Mouse (Mus musculus) MEL (cell line): ENCODE data around the gene Shb.

ENCODE experiments used
- BHLHE40 ChIP-seq: IDR thresholded peaks from 2 replicates; pipeline ENCODE4 v1.6.1; 2012; ENCODE audit warnings: low read depth, mild to moderate bottlenecking, inconsistent platforms, low read length, improper control_type of control experiment, borderline replicate concordance
- NRF1 ChIP-seq: IDR thresholded peaks from 2 replicates; pipeline ENCODE4 v1.6.1; 2014; ENCODE audit warnings: low read depth, mild to moderate bottlenecking, inconsistent platforms, low read length, improper control_type of control experiment, moderate library complexity; ENCODE audit not compliant: poor library complexity, insufficient read depth, severe bottlenecking
- POLR2AphosphoS5 ChIP-seq: IDR thresholded peaks from 2 replicates; pipeline ENCODE4 v1.6.1; 2012; ENCODE audit warnings: low read depth, borderline replicate concordance, mild to moderate bottlenecking, inconsistent platforms, low read length, moderate library complexity, mixed read lengths
- RCOR1 ChIP-seq: IDR thresholded peaks from 2 replicates; pipeline ENCODE4 v1.6.1; 2012; ENCODE audit warnings: low read depth, mild to moderate bottlenecking, inconsistent platforms, low read length, improper control_type of control experiment
- TAL1 ChIP-seq: IDR thresholded peaks from 2 replicates; pipeline ENCODE4 v1.6.1; 2012; ENCODE audit warnings: mild to moderate bottlenecking, inconsistent platforms, low read length, moderate library complexity, mixed read lengths
- TBP ChIP-seq: IDR thresholded peaks from 2 replicates; pipeline ENCODE4 v1.8.0; 2011; ENCODE audit warnings: low read depth, low read length, improper control_type of control experiment

DNA sequence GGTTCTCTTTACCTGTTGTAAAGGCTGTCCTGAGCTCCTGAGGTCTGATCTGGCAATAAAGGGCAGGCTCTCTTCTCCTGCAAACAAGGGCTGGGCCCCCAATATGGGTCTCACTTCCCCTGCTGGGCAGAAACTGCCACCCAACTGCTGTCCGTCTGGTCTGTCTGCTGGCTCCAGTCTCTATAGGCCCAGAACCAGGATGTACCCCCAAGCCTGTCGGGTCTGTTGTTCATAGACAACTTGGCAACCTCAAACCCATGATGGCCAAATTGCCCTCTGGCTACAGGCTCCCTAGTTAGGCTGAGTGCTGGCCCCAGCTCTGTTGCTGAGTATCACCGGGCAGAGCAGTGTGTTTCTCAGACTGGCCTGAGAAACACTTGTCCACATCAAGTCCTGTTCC lies 100.5 kb downstream of the Shb start:
- TF ChIP-seq TBP (no peak), TAL1 (no peak), POLR2AphosphoS5 (no peak), BHLHE40 (no peak), RCOR1 (no peak), NRF1 (no peak)
